Mouse (Mus musculus) mesoderm, embryonic 11.5 days (tissue): Measurements from ENCODE around the gene Cuta.
"Not testable (repeated sequence)": the region's sequence is repeated elsewhere in the genome, so short reads cannot be mapped to it uniquely, and the experiment has no call there.

Experiments used
- DNase-seq: peaks from one replicate; pipeline ENCODE4 v3.0.0-alpha.2; 2012; ENCODE audit warnings: low read depth, low spot score

The Cuta gene

GRCm38 (mm10) chr17:26936921-26937695, 2.3 kb downstream of the Cuta start:
- no peak for DNase-seq

DNA sequence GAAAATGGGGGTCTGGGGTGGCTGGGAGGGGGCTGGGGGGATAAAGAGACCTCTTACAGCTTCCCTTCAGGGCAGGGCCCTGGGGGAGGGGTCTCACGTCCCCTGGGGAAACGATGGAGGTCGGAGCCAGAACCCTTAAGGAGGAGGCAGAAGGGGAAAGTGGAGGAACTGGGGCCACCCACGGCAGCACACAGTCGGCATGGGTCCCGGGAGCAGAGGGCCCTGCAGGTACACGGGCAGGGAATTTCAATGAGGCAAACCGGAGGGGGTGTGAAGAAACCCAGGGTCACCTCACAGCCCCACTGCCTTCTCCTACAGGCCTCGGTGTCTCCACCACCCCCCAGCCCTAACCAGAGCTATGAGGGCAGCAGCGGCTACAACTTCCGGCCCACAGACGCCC, 2.9 kb downstream of the Cuta start:
- DNase-seq: no peak

DNA sequence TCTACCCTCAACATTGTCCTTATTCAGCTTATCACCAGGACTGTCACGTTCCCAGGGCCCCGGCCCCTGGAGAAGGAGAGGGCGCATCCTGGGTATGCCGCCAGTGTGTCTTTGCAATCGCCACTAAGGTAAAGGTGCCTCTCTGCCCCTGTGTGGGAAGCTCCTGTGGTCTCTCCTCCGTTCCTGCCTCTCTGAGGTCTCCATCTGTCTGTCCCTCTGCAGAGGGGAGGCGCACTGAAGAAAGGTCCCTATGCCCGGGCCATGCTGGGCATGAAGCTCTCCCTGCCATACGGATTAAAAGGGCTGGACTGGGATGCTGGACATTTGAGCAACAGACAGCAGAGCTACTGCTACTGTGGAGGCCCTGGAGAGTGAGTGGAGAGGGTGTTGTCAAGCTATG, 4.3 kb downstream of the Cuta start:
- no peak for DNase-seq

- DNase-seq: no peak
Measured at GRCm38 (mm10) chr17:26933885-26934827, 5.2 kb downstream of the Cuta start.

- no peak for DNase-seq
Measured at GRCm38 (mm10) chr17:26933419-26933818, 6.0 kb downstream of the Cuta start.

- DNase-seq: peak; percentile 90
Measured at GRCm38 (mm10) chr17:26932839-26933398, 6.5 kb downstream of the Cuta start, which contains the start of gene Phf1. Phf1 (plus strand) TSS chr17:26933052.

- DNase-seq: not testable (repeated sequence)
Measured at GRCm38 (mm10) chr17:26931795-26932194, 7.6 kb downstream of the Cuta start.

- DNase-seq: not testable (repeated sequence)
Measured at GRCm38 (mm10) chr17:26925414-26925813, 14.0 kb downstream of the Cuta start.

DNA sequence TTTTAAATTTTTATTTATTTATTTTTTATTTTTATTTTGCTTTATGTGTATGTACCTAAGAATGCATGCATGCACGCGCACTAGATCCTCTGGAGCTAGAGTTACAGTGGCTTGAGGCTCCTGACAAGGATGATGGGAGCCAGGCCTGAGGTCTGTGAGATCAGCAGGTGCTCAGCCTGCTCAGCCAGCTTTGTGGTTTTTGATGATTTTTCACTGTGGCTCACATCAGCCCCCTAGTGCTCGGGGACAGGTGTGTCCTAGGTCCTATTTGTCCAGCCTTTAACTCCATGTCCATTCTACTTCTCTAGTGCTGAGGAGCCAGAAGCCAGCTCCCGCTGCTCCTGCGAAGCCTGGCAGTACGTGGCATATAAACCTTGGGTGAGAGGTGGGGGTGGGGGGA, 17.0 kb downstream of the Cuta start:
- DNase-seq: not testable (repeated sequence)

- DNase-seq: not testable (repeated sequence)
Measured at GRCm38 (mm10) chr17:26919516-26919915, 19.9 kb downstream of the Cuta start.

GRCm38 (mm10) chr17:26918343-26918742, 21.0 kb downstream of the Cuta start:
- DNase-seq: no peak

GRCm38 (mm10) chr17:26917560-26917959, 21.8 kb downstream of the Cuta start:
- not testable (repeated sequence) for DNase-seq

GRCm38 (mm10) chr17:26916711-26917482, 22.5 kb downstream of the Cuta start, which contains the start of gene Kifc5b:
Kifc5b (plus strand) TSS chr17:26917091.
- DNase-seq: peak; percentile 100

DNA sequence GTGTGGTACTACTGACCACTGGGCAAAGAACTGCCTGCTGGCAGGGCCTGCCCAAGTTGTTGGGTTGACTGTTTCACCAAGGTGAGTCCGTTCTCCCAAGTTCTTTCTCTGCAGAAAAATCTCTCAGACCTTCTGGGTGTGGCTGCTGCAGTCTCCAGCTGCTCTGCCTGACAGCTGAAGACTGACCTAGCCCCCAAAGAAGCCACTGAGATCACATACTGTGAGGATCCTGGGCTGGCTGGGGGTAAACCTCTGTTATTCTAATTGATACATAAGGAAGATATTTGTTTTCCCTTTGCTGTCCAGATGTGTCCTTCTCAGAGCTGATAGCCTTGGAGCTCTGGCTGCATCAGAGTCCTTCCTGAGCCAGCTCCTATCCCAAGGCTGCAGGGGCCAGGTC, 24.1 kb downstream of the Cuta start:
- no peak for DNase-seq

GRCm38 (mm10) chr17:26907506-26907905, 31.9 kb downstream of the Cuta start:
- DNase-seq: not testable (repeated sequence)

- DNase-seq: no peak
Measured at GRCm38 (mm10) chr17:26904320-26904719, 35.0 kb downstream of the Cuta start.

DNA sequence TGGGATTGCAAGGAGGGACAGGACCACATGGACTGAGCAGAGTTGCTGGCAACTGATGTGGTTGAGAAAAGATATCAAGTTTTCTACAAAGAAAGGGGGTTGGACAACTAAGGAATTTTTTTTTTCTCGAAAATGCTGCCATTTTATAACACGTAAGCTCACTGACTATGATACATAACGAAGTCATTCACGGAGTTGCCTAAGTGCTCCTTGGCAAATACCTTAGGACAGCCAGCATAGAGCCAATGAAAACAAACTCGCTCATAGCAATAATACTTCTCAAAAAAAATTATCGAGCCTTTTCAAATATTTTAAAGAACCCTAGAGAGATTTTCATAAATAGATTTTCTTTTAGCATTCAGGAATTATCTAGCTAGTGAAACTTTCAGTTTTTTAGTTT, 38.5 kb downstream of the Cuta start:
- no peak for DNase-seq

DNA sequence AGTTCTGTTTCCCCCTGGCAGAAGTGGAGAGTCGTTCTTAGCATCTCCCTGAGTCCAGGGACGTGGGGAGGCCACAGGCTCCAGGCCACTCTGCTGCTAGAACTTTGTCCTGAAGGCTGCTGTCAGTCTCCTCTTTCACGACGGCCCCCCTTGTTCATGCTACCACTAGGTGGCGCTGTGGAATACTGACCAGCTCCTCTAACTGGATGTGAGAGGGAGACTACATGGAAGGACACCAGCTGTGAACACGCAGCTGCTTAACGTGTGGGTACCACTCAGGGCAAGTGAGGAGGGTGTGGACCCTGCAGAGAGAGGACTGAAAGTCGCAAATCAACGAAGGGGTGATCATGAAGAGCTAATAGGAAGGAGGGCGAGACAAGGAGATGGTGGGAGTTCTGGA, 43.8 kb downstream of the Cuta start:
- DNase-seq: peak; percentile 88

GRCm38 (mm10) chr17:26894342-26894741, 45.0 kb downstream of the Cuta start:
- DNase-seq: no peak

DNA sequence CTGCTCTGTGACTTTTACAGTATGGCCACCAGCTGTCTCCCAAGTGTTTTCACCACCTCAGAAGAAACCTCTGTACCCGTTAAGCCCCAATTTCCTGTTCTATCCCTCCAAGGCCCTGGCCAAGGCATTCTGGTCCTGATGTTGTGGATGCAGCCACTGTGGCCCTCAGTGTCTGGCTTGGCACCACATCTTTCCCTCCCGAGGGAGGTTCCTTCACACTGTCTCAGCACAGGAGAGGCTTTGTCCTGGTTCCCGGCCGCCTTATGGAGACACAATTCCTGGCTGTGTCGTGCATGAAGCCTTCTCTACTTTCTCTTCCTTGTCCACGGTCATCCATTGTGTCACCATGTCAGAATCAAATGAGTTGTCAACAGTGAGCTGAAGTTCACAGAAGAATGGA, 45.9 kb downstream of the Cuta start:
- no peak for DNase-seq
